Mouse (Mus musculus): ENCODE data around the gene Mef2c.

The Mef2c gene

DNA sequence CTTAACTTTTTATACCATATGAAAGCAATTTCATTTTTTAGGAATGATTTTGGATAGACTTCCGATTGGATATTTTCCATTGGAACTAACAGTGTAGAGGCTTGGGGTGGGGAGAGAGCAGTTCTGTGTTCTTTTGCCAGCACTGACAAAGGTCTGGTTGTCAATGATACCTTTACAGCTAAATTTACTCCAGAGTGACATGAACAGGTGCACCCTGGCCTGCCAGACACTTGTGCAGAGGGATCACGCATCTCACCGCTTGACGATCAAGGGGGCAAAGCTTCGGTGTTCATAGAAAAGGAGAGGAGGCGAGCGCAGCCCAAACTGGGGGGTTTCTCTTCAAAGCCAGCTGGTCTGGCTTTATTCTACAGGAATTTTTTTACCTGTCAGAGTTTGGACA, at the start of gene Mef2c:
Gene Mef2c, plus strand, starts transcription at position 116 of the 400 bp plus-strand sequence.
- no peak for DNase-seq (ENCODE audit: low spot score in 2 of 2)

DNA sequence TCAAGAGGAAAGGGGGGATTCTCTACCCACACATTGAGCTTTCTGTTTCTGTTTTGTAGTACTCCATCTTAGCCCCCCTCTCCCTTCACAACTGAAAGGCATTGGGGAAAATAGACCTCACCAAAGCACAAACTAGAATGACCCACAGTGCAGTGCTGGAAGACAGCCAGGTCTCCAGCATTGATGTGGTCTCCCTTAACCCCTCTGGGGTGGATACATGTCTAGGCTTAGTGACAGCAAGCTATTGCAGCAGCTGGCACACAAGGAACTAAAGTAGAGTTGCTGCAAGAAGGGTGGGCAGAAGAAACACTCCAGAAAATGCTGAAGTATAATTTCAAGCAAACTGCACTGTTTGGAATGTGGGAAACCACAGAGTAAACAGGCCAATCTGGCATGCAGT, 45.1 kb upstream of the Mef2c start:
- no peak for DNase-seq (ENCODE audit: low spot score in 2 of 2)

DNA sequence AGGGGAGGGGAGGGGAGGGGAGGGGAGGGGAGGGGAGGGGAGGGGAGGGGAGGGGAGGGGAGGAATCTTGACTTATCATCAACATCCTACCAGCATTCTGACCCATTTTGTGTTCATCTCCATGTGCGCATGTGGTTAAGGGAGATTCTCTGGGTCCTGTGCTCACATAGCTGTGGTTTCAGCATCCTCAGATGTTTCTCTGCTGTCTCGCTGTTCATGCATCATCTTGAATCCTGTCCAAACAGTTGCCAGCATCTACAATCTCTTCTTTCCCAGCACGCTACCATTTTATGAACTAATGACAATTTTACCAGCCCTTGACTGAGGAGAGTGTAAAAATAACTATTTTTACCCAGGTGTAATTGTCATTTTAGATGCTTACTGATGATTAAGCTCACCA, 44.2 kb upstream of the Mef2c start:
- DNase-seq (ENCODE audit: low spot score in 2 of 2), result no peak

DNA sequence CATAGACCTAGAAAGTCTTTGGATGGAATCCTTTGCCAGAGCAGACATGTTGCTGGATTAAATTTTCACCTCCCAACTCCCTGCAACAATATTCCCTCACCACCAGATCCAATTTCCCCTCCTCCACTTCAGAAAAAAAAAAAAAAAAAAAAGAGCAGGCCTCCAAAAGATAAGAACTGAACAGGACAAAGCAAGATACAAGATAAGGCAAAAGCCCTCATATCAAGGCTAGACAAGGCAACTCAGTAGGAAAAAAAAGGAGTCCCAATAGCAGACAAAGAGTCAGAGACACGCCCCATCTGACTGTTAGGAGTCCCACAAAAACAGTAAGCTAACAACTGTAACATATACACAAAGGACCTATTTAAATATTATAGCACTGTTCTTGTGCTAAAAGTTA, 43.2 kb upstream of the Mef2c start:
- no peak for DNase-seq (ENCODE audit: low spot score in 2 of 2)

DNA sequence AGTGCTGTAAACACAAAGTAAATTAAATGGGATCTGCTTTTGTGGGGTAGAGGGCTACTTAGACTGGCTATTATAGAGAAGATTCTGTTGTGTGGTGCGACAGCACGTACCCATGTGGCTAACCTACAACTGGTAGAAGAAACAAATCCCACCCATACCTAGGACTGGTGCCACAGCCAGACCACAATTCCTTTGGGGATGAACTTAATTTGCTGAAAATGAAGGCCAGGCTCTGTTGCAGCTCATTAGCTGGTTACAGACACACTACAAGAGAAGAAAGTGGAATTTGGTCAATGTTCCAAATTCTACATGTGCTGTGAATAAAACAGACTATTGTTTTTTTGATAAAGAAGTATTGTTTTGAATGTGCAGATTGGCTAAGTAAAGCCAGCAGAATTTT, 42.3 kb upstream of the Mef2c start:
- DNase-seq (ENCODE audit: low spot score in 2 of 2), result no peak

DNA sequence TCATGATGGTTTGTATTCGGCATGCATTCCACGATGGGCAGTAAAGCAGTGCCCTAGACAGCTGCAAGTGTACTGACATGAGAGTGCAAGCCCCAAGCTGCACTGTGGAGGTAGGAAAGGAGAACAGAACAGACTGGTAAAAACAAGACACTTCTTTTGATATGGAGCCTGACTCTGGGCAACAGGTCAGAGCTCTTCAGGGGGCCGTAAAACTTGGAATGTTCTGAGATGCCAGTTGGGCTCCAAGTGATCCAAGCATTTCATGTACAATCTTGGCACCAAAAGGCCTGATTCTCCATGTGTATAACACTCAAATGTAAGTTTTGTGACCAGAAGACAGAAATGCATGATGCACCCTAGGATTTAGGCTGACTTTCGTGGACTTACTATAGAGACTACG, 37.1 kb upstream of the Mef2c start:
- no peak for DNase-seq (ENCODE audit: low spot score in 2 of 2)

DNA sequence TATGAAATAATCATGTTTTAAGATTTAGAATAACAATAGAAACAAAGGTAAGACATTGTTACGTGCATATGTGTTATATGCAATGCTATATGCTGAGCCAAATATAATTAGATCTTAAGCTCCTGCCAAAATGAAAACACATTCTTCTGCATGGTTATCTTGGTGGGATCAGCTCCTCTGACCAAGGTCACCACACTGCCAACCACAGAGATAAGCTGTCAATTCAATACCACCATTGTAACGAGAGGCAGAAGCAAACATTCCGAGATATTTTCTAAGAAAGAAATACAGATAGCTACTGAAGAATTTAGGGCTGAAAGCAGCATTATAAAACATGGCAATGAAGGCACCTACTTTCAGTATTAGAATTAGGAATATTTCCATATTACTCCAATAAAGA, 35.0 kb upstream of the Mef2c start:
- DNase-seq (ENCODE audit: low spot score in 2 of 2), result no peak

DNA sequence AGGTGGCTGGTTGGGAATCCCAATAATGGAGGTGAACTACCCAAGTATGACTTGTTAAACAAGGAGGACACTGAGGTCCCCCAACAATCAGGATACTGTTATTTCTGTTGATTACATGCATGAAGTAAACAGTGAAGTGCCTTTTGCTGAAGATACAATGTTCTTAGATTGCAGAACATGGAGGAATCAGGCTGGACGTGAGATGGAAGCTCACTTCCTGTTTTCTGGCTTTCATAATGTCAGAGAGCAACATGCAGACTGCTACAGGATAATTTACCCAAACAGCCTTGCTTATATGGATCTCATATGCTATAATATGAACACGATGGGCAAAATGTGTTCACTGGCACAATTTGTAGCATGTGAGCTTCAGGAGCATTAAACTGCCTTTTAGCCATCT, 30.1 kb upstream of the Mef2c start:
- DNase-seq (ENCODE audit: low spot score in 2 of 2), result no peak

DNA sequence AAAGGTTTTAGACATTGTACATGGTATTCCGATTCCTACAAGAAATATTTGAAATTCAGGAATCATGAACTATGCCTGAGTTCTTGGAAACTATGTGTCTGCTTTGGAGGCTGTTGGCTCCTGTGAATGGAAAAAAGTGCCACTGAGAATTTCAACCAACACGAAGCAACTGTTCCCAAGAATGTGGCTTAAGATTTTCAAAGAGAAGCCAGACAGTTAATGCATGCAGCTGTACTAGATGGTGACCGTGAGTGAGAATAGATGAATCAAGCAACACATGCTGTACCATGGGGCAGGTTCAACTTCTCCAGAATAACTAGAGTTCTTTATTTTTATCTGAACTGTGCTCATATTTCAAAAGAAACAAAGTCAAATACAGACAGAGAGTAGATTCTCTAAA, 23.4 kb upstream of the Mef2c start:
- DNase-seq (ENCODE audit: low spot score in 2 of 2), result no peak

DNA sequence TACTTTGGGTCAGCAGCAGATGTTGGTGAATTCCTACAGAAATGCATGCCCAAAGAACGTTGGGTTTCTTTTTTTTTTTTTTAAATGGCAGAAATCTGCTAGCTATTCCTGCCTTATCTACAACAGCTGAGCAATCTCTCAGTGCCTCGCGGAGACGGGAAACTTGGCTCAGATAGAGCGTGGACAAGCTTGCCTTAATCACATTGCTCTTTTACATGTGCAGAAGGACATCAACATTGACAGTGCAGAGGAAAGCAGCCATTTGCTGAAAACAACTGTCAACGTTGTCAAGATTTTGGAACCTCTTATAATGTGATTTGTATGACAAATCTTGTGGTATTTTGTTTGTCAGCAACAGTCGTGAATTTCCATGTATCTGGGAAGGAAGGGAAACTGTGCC, 22.5 kb upstream of the Mef2c start:
- DNase-seq (ENCODE audit: low spot score in 2 of 2), result no peak

DNA sequence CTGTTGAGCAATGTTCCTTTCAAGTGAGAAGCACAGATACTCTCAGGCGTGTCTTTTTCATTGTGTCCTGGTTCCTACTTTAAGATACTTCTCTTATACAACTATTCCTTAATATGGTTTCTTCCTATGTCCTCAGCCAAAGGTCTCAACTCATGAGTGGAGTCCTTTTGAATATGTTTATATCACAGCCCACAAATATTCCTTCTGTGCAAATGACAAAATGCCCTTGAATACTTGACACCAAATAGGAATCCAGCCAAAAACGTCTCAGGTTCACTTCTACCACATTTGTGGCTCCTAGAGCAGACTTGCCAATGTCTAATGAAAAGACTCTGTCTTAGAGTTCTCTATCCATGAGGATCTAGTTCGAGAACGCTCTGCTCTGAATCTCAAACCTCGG, 21.7 kb upstream of the Mef2c start:
- DNase-seq (ENCODE audit: low spot score in 2 of 2), result no peak

DNA sequence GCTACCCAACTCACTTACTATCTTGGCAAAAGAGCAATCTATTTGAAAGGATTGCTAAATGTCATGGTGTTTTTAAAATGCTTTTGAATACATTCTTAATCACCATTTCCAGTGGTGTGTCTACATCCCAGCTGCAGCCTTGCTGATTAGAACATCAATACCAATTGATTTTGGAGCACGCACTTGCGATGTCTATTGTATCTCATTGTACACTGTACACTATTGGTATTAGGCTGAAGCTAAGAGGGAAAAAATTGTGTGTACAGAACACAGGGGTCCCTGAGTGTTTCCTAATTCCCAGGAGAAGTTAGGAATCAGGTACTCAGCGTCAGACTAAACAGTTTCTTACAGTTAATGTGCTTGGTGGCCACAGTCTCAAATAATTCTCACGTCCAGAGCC, 19.6 kb upstream of the Mef2c start:
- no peak for DNase-seq (ENCODE audit: low spot score in 2 of 2)

DNA sequence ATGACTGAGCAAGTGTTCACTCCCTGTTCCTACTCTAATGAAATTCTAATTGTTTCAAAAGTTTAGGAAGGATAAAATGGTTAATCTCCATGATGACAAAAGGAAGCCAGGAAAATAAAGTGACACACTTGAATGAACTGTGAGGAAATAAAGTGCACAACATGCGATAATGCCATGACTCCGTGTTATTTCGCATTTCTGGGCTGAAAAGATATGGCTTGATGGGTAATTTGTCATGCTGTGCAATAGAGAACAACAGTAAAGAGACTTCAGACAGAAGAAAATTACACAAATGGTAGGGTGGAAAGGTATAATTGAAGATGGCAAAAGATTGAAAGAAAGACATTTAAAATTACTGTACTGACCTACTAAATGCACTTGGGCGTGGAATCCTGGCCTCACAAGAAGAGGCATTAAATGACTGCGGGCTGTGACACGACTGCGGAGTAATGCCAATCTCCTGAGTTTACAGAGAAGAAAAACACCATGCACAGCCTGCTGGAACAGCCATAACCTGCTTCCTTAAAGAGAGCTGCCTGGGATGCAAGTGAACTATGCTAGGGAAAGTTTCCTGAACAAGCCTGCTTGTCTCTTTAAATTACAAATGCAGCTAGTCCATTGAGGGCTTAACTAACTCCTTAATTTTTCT, 19.0 kb upstream of the Mef2c start:
- no peak for DNase-seq (ENCODE audit: low spot score in 2 of 2)

DNA sequence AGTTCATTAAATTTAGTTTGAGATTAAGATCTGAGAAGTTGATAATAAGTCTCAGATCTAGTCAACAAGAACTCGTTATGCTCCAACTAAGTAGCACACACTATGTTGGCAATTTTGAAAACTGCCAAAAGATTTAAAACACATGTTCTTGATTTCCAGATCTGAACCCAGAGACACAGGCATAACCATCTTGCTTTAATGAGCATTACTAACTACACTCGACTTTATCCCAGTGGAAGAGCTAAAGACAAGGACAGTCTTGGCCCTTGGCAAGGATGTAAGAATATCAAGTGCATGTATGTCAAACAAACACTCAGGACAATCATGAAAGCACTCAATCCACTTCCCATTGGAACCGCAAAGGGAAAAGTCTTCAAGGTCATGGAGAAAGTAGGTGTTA, 11.8 kb upstream of the Mef2c start:
- DNase-seq (ENCODE audit: low spot score in 2 of 2), result no peak

DNA sequence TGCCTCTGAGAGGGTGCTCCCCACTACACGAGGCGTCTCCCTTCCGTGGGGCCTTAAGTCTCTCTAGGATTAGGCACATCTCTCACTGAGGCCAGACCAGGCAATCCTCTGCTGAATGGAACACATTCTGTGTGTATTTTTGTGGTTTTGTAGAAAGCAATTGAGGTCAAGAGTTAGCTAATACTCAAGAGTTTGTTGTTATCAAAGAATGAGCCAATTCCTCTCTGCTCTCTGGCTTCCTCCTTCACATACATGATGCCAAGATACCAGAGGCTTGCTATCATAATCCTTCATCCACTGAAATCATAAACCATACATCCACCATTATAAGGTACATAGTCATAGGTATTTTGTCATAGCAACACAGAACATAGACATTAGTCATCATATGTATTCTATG, 6.1 kb upstream of the Mef2c start:
- no peak for DNase-seq (ENCODE audit: low spot score in 2 of 2)

DNA sequence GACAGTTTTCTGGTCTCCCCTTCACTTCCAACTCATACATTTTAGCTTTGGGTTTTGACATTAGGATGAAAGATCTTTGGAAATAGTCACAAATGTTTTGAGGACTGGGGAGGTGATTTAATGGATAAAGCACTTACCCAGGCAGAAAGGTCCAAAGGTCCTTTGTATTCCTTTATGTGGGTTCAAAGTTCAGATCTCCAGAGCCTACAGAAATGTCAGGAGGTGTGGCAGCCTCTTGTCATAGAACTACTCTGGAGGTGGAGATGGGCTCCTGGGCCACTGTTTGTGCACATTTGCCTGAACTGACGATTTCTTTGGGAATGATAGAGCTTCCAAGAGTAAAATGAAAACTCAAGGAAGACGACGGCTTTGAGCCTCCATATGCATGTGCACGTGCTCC, 4.3 kb upstream of the Mef2c start:
- DNase-seq (ENCODE audit: low spot score in 2 of 2), result no peak

DNA sequence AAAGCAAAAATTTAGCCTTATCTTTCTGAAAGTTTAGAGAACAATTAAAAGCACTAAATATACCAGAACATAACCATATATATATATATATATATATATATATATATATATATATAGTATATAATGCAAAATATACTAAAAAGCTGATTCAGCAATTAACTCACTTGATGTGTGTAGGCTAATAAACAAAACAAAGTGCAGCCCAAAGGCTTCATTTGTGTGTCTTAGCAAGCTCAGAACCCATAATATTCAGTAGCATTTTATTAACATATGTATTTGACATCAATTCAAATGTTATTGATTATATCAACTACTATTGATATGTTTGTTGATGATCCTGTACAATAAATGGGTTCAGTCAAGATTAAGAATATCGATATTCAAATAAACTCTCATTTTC, 3.9 kb downstream of the Mef2c start:
- no peak for DNase-seq (ENCODE audit: low spot score in 2 of 2)

DNA sequence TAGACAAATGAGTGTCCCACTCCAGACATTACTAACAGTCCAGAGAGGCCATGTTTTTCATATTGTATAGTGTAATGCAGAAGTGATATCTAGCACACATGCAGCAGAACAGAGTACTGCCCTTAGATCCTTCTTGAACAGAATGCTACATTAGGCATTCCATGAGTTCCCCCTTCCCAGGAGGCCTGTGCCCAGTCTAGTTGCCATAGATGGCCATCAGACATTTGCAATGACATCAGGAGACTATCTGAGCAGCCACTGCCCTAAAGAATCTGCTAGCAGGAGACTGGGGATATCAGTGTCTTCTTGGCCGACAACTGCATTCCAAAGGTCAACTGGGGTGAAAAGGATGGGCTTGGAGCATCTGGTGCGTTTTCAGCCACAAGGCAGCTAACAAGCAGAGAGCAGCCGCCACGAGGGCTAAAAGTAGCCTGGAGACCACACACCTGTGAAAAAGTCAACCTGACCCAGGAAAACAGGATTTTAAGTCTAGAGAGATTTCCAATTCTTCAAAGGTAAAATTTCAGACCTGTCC, 11.2 kb downstream of the Mef2c start:
- no peak for DNase-seq (ENCODE audit: low spot score in 2 of 2)

DNA sequence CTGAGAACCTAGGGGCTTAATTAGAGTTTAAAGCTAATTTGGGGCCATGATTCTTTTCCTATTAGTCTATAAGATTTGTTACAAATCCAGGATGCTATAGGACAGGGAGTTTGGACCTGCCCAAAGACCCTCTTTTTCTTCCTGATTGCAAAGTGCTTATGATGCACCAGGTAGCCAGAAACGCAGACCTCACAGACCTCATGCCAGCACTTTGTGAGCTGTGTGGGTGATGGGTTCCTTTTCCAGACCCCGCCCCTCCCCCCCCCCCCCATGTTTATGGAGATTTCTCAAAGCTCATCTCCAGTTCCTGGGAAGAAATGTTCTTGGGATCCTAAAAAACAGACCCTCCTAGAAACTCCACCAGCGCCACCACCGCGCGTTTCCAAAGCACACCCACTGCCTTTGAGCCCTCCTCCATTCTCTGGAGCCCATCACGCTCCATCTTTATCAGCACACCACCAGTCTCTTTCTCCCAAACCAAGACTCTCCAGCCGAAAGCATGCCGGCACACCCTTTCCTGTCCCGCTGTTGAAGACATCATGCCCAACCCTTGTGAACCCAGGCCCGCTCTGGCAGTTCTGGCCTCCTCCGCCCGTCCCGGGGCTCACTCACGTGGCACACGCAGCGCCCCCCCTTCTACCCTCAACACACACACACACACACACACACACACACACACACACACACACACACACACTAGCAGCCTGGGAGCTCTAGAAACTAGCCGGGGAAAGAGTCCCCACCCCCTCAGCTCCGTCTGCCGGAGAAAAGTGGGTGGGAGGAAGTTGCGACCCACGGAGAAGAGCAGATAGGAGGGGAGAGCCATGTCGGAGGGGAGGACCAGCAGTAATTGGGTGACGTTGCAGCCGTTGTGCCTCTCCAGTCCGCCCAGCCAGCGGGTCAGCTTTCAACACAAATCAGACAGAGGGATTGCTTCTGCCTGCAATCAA, 14.1 kb downstream of the Mef2c start:
- peak in 1 of 2 experiments; percentile 47 for DNase-seq (ENCODE audit: low spot score in 2 of 2)

DNA sequence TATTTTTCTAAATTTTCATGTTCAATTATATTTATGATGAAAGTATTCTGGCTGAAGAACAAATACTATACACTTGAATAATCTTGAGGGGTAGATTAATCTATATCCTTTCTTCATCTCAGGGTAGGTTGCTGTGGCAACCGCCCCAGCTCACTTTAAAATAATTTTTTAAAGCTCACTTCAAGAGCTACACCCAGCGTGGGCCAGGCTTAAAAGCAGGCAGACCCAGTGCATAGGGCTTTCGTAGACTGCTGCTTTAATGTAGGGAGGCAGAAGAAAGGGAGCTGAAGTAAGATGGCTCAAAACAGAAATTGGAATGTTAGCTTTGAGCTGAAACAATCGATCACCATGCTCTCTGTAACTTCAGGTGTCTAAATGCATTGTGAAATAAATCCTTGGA, 17.0 kb downstream of the Mef2c start:
- DNase-seq (ENCODE audit: low spot score in 2 of 2), result no peak

DNA sequence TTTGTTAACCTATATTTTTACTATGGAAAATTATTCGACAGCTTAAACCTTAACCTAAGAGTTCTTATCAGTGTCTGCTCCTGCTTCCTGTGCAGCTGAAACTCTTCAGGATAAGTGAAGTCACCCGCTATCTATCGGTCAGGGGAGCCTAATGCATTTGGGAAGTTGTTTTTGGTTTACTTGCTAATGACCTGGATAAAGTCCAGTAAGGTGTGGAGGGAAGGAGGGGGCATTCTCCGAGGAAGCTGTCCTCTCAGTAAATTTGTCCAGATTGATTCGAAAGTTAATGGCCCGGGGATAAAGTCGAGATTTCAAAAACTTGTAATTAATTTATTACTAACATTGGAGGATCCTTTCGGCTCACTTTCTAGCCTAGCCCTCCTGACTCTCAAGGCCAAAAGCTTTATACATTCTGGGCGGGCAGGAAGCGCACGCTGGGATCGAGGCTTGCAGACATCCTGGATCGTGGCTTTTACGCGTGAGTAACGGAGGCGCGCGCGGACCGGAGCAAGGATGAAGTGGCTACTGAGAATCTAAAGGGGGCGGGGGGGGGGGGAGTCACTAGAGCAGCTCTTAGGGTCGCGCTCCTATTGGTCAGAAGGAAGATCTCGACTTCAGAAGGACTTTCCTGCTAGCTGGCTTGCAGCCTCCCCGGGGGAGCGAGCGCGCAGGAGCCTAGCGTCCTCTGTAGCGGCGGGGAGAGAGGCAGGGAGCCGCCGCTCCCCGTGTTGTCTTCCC, 19.6 kb downstream of the Mef2c start:
- peak in 1 of 2 experiments; percentile 51 for DNase-seq (ENCODE audit: low spot score in 2 of 2)

DNA sequence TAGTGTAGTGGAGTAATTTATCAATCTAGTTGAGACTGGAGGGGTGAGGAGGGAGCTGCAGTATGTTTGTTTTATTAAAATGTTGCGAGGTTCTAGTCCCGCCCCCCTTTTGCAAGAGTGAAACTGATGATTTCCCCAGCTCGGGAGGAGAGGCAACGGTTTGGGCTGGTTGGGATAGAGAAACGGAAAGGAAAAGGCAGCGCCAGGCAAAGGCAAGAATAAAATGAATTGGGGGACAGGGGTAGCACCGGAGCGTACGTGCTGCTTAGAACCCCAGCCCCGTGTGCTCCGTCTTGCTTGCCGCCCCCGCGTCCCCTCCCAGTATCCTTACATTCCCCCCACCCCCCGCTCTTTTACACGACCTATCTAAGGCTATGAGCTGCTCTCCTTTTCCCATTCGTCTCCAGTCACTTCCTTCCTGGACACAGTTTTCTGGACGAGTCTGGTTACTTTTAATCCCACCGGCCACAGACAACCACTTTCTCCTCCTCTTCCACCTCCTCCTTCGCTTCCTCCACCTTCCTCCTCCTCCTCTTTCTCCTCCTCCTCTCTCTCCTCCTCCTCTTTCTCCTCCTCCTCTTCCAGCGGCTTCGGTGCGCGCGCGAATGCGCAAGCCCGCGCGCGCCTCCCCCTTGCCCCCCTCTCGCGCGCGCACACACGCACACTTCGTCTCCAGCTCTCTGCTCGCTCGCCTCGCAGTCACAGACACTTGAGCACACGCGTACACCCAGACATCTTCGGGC, 20.5 kb downstream of the Mef2c start:
- DNase-seq (ENCODE audit: low spot score in 2 of 2), result peak; percentile 27 to 68

All from spleen, postnatal 10 days (tissue).